Mouse (Mus musculus) ES-E14 (cell line): Measurements from ENCODE around the gene Tnfaip3. TPM values are rescaled to one million over a fixed set of nuclear protein-coding genes. Genes with fewer than 3 reads are reported as not detected.

Experiments
- DNase-seq: peaks from one replicate; pipeline ENCODE4 v3.0.0-alpha.2; 2013; ENCODE audit warnings: low read depth, low spot score
- H3K27ac ChIP-seq: 2 replicates; pipeline ENCODE4 v1.5.1; 2012; ENCODE audit warnings: low read depth, mild to moderate bottlenecking, low read length, moderate library complexity, mixed read lengths; ENCODE audit not compliant: poor library complexity, insufficient read depth, severe bottlenecking
- H3K36me3 ChIP-seq: 2 replicates; pipeline ENCODE4 v1.6.1; 2012; ENCODE audit warnings: mild to moderate bottlenecking, low read length, moderate library complexity, mixed read lengths; ENCODE audit not compliant: control insufficient read depth, poor library complexity, insufficient read depth, severe bottlenecking
- H3K4me1 ChIP-seq, 2 experiments: fragments of 150-350 bp in 1 of 2; sonication (generic) in 1 of 2; 2 replicates each; pipeline ENCODE4 v1.6.1; 2012; ENCODE audit warnings: low read length in 2 of 2, mild to moderate bottlenecking in 1 of 2, mixed read lengths in 1 of 2; ENCODE audit not compliant: control insufficient read depth in 2 of 2, insufficient read depth in 2 of 2, poor library complexity in 1 of 2
- H3K4me3 ChIP-seq, 2 experiments: fragments of 150-350 bp in 1 of 2; sonication (generic) in 1 of 2; 2 replicates each; pipeline ENCODE4 v1.5.1; 2012; ENCODE audit warnings: low read length in 2 of 2, low read depth in 1 of 2, mild to moderate bottlenecking in 1 of 2, mixed read lengths in 1 of 2; ENCODE audit not compliant: insufficient read depth in 1 of 2, poor library complexity in 1 of 2, severe bottlenecking in 1 of 2
- H3K9ac ChIP-seq: 2 replicates; pipeline ENCODE4 v1.6.1; 2012; ENCODE audit warnings: low read depth, mild to moderate bottlenecking, low read length, mixed read lengths; ENCODE audit not compliant: poor library complexity, insufficient read depth, severe bottlenecking
- H3K9me3 ChIP-seq: fragments of 150-350 bp; sonication (generic); 2 replicates; pipeline ENCODE4 v1.6.1; 2012; ENCODE audit warnings: low read depth, mild to moderate bottlenecking, low read length; ENCODE audit not compliant: control insufficient read depth, insufficient read depth
- CHD2 ChIP-seq: IDR thresholded peaks from 2 replicates; pipeline ENCODE4 v1.6.1; 2014; ENCODE audit warnings: mild to moderate bottlenecking, low read depth, low read length, inconsistent platforms
- HCFC1 ChIP-seq: IDR thresholded peaks from 2 replicates; pipeline ENCODE4 v1.6.1; 2012; ENCODE audit warnings: low read length, inconsistent platforms, borderline replicate concordance; ENCODE audit not compliant: insufficient read depth
- MAFK ChIP-seq: IDR thresholded peaks from 2 replicates; pipeline ENCODE4 v1.6.1; 2014; ENCODE audit warnings: mild to moderate bottlenecking, low read depth, low read length, inconsistent platforms; ENCODE audit not compliant: insufficient read depth
- ZC3H11A ChIP-seq: IDR thresholded peaks from 2 replicates; pipeline ENCODE4 v1.6.1; 2012; ENCODE audit warnings: low read depth, mild to moderate bottlenecking, inconsistent platforms, low read length, borderline replicate concordance
- ZNF384 ChIP-seq: IDR thresholded peaks from 2 replicates; pipeline ENCODE4 v1.6.1; 2012; ENCODE audit warnings: low read depth, low read length, inconsistent platforms
- in situ Hi-C, 2 experiments: fragments of 600-800 bp; cut with MboI; formaldehyde crosslinking; loops; one replicate each; pipeline ENCODE4 v1.15.1; 2025; ENCODE audit warnings: low sequenced_read_pairs in 2 of 2, inconsistent platforms in 1 of 2; ENCODE audit not compliant: unreplicated experiment in 2 of 2
- total RNA-seq: library from RNA; depleted of rRNA; stranded (reverse); fragments of 300-350 nt; gene quantifications from 2 replicates; pipeline ENCODE4 v1.2.3, GENCODE M21; 2012; rRNA removed

The Tnfaip3 gene
- total RNA-seq, 1 experiment, result 3.9 TPM

DNA sequence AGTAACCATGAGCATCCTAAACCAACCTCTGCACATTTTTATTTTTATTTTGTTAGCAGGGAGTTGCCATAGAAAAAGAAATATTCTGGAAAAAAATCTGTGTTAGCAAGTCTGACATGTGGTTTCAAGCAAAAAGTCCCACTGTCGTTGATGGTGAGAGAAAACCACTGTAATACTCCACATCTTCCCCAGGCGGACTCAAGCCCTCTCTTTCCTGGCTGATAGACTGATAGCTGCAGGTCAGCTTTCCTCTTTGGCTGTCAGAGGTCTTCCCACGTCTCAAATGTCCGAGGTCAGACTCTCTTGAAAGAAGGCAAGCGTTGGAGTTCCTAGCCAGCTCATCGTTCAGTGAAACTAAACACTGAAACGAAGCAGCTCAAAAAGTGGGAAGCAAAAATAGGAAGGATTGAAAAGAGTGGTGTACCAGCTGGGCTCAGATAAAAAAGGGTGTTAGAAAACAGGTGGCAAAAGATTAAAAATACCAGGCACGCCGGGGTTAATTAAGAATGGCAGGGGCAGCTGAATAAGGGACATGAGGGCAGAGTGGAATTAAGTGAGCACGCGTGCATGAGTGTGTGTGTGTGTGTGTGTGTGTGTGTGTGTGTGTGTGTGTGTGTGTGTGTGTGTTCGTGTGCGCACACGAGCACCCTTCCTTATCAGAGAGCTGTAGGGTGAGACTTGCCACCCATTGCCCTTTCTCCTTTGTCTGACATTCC is 55.5 kb downstream of the Tnfaip3 start:
- no peak overlapping the region for H3K9ac ChIP-seq
- DNase-seq, result no peak
- TF ChIP-seq ZNF384 (no peak), CHD2 (no peak), HCFC1 (no peak), MAFK (no peak), ZC3H11A (no peak)
- no peaks in the 10 kb centered on the region for H3K4me1 ChIP-seq
- no peak overlapping the region for H3K27ac ChIP-seq
- no peak overlapping the region for H3K4me3 ChIP-seq
- H3K36me3 ChIP-seq, result no peaks in the 10 kb centered on the region
- in situ Hi-C loops, result no loop called here
- no peaks in the 10 kb centered on the region for H3K9me3 ChIP-seq

DNA sequence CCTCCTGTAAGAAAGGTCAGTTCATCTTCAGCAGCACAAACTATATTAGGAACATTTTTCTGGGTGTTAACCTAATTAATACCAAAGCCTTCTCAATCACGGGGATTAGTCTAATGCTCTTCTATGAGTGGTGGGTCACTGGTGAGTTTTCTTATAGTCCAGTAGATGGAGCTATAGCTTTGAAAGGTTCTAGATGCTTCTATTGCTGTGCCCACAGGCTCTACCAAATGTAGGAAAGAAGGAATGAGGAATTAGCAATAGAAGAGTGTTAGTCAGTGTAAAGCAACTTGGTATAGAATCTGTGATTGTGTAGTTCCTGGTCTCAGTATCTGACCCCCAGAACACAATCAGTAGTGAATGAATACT is 61.8 kb downstream of the Tnfaip3 start:
- no peaks in the 10 kb centered on the region for H3K9me3 ChIP-seq
- no peak overlapping the region for H3K9ac ChIP-seq
- H3K27ac ChIP-seq, result no peak overlapping the region
- no peaks in the 10 kb centered on the region for H3K36me3 ChIP-seq
- H3K4me3 ChIP-seq, result no peak overlapping the region
- DNase-seq, result no peak
- no peaks in the 10 kb centered on the region for H3K4me1 ChIP-seq
- in situ Hi-C loops, result no loop called here
- TF ChIP-seq MAFK, result no peak
- no peak for TF ChIP-seq ZC3H11A
- TF ChIP-seq ZNF384, result no peak
- TF ChIP-seq CHD2, result no peak

DNA sequence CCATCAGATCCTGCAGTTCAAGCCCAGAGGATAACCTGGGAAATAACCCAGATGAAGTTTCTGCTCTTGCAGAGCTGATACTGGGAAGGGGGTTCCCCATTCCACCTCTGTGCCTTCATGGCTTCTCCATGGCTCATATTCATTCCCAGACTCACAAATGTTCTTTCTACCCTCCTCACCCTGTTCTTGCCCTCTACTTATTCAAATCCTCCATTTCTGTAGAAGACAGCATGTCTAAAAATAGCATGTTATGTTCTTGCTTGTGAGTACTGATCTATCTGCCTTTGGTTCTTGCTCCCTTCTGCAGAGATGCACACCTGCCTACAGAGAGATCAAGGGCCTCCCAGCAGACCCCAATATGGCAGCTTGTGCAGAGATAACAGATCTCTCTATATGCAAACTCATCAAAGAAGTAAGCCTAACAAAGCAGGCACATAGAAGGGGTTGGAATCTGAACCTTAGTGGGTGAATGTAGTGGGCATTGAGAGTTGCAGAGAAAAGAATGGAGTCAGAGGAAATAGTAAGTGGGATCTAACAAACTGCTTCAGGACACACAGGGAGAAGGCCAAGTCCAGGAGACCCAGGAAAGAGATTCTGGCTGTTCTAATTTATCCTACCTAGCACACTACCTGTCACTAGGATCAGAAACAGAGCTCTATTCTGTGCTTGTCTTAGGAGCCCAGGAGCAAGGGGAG is 62.3 kb downstream of the Tnfaip3 start:
- DNase-seq, result no peak
- H3K36me3 ChIP-seq, result no peaks in the 10 kb centered on the region
- H3K4me3 ChIP-seq, result no peak overlapping the region
- no peak overlapping the region for H3K9ac ChIP-seq
- in situ Hi-C loops, result no loop called here
- H3K9me3 ChIP-seq, result no peaks in the 10 kb centered on the region
- H3K27ac ChIP-seq, result no peak overlapping the region
- TF ChIP-seq MAFK (no peak), HCFC1 (no peak), CHD2 (no peak)
- no peaks in the 10 kb centered on the region for H3K4me1 ChIP-seq

Other genes starting within 250 kb of the Tnfaip3 start
- not detected in 2 replicates for gene Gm4922, start 228.9 kb downstream of the Tnfaip3 start, total RNA-seq
- 66.8 and 90.2 TPM in 2 replicates for gene Perp, start 170.6 kb downstream of the Tnfaip3 start, total RNA-seq